Mouse (Mus musculus) T-cell, adult 2 months (primary cell): Measurements from ENCODE around the gene Cacnb1.
A peak's percentile ranks its signal among the peaks of the same experiment; 100 is the strongest.

Source experiments
- DNase-seq: peaks from one replicate; pipeline ENCODE4 v3.0.0; 2022; ENCODE audit warnings: low spot score

The Cacnb1 gene

GRCm38 (mm10) chr11:98011716-98012115, 11.1 kb downstream of the Cacnb1 start:
- no peak for DNase-seq

- no peak for DNase-seq
Measured at GRCm38 (mm10) chr11:98008087-98008486, 14.7 kb downstream of the Cacnb1 start.

- DNase-seq, result no peak
Measured at GRCm38 (mm10) chr11:98005686-98006085, 17.1 kb downstream of the Cacnb1 start.

- no peak for DNase-seq
Measured at GRCm38 (mm10) chr11:98005076-98005475, 17.8 kb downstream of the Cacnb1 start.

- no peak for DNase-seq
Measured at GRCm38 (mm10) chr11:98004161-98004560, 18.7 kb downstream of the Cacnb1 start.

GRCm38 (mm10) chr11:98003171-98003671, 19.6 kb downstream of the Cacnb1 start:
- DNase-seq, result no peak

- peak; percentile 86 for DNase-seq
Measured at GRCm38 (mm10) chr11:98002627-98003026, 20.2 kb downstream of the Cacnb1 start.

GRCm38 (mm10) chr11:98001986-98002385, 20.8 kb downstream of the Cacnb1 start:
- no peak for DNase-seq

GRCm38 (mm10) chr11:98001351-98001824, 21.4 kb downstream of the Cacnb1 start:
- DNase-seq, result peak; percentile 82

- peak; percentile 94 for DNase-seq
Measured at GRCm38 (mm10) chr11:98000378-98001140, 22.3 kb downstream of the Cacnb1 start.

- DNase-seq, result no peak
Measured at GRCm38 (mm10) chr11:97999748-98000147, 23.1 kb downstream of the Cacnb1 start.

GRCm38 (mm10) chr11:97998898-97999608, 23.8 kb downstream of the Cacnb1 start:
- DNase-seq, result peak; percentile 92

- no peak for DNase-seq
Measured at GRCm38 (mm10) chr11:97998074-97998793, 24.6 kb downstream of the Cacnb1 start.

- no peak for DNase-seq
Measured at GRCm38 (mm10) chr11:97997387-97997960, 25.4 kb downstream of the Cacnb1 start.

GRCm38 (mm10) chr11:97996691-97997090, 26.1 kb downstream of the Cacnb1 start:
- no peak for DNase-seq

GRCm38 (mm10) chr11:97995564-97996288, 27.1 kb downstream of the Cacnb1 start, which contains the start of gene Arl5c:
Arl5c (minus strand) TSS chr11:97996181.
- DNase-seq, result peak; percentile 81

- peak; percentile 84 for DNase-seq
Measured at GRCm38 (mm10) chr11:97994539-97995100, 28.2 kb downstream of the Cacnb1 start.

GRCm38 (mm10) chr11:97988530-97989096, 34.2 kb downstream of the Cacnb1 start:
- peak; percentile 88 for DNase-seq

GRCm38 (mm10) chr11:97987551-97988526, 35.0 kb downstream of the Cacnb1 start:
- DNase-seq, result peak; percentile 94
